Mouse (Mus musculus): ENCODE results near the gene Htr5b. TPM values are rescaled to one million over a fixed set of nuclear protein-coding genes. Genes with fewer than 3 reads are reported as not detected.

Gene Htr5b
- total and polyA plus RNA-seq, 3 experiments = 0.11 TPM; not detected in 2

GRCm38 (mm10) chr1:121529286-121529685 is 1.0 kb upstream of the Htr5b start:
- H3K27me3 ChIP-seq (ENCODE audit: insufficient read depth, low read length) = peaks cover 8% of the 10 kb centered on the region; the same call in 1 of the 2 replicates
- H3K9me3 ChIP-seq (replicated peaks) = peaks cover 4% of the 10 kb centered on the region
- TF ChIP-seq TAL1 (conservative IDR thresholded peaks at IDR 0.05; ENCODE audit: low read depth, low read length) = no peak
- TF ChIP-seq GATA2 (IDR thresholded peaks at IDR 0.05; ENCODE audit: borderline replicate concordance, low read depth, low read length) = no peak
- TF ChIP-seq GATA1 (IDR thresholded peaks at IDR 0.05; ENCODE audit: borderline replicate concordance, low read length) = no peak
- TF ChIP-seq POLR2AphosphoS5 (IDR thresholded peaks at IDR 0.05; ENCODE audit: insufficient replicate concordance, low read depth, low read length) = no peak
- TF ChIP-seq CTCF (IDR thresholded peaks at IDR 0.05; ENCODE audit: low read depth, low read length) = no peak
- ATAC-seq (ENCODE audit: extremely low read depth, insufficient number of reproducible peaks, low FRiP score, poor library complexity, severe bottlenecking) (no peak), DNase-seq (ENCODE audit: low spot score) (no peak)
- H3K4me1 ChIP-seq (ENCODE audit: insufficient read depth, low read depth, low read length) = no peaks in the 10 kb centered on the region; the same call in 1 of the 2 replicates
- no peak overlapping the region for H3K4me3 ChIP-seq (ENCODE audit: low read depth, low read length)
- H3K36me3 ChIP-seq (replicated peaks) = no peaks in the 10 kb centered on the region

DNA sequence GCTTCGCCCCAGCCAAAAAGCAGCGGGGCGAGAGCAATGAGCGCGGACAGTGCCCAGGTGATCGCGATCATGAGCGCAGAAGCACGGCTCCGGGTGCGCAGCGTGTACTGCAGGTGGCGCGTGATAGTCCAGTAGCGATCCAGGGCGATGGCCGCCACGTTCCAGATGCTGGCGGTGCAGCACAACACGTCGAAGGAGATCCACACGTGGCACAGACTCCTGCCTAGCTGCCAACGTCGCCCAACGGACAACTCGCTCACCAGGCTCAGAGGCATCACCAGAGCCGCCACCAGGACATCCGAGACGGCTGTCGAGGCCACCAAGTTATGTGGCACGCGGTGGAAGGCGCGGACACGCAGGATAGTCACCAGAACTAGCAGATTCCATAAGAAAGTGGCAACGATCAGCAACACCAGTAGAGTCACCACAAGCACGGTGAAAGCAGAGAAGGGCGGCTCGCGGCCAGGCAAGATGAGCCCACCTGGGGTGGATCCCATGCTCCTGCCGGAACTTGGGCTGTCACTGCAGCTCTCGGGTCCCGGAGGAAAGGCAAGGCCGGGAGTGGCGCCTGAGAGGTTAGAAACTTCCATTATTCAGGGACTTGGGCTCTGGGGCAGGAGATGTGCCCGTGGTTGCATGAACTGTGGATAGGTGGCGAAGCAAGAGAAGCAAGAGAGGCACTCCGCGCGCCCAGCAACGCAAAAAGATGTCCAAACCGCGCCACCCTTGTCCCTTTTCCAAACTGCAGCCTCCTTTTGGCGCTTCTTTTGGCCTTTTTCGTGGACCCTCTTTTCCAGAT is 466 bp downstream of the Htr5b start:
- ATAC-seq (ENCODE audit: extremely low read depth, insufficient number of reproducible peaks, low FRiP score, poor library complexity, severe bottlenecking) (no peak), DNase-seq (ENCODE audit: low spot score) (no peak)
- H3K9me3 ChIP-seq (replicated peaks) = peaks cover 4% of the 10 kb centered on the region
- peaks cover 8% of the 10 kb centered on the region; the same call in 1 of the 2 replicates for H3K27me3 ChIP-seq (ENCODE audit: insufficient read depth, low read length)
- no peaks in the 10 kb centered on the region for H3K36me3 ChIP-seq (replicated peaks)
- no peaks in the 10 kb centered on the region; the same call in 1 of the 2 replicates for H3K4me1 ChIP-seq (ENCODE audit: insufficient read depth, low read depth, low read length)
- no peak overlapping the region for H3K4me3 ChIP-seq (ENCODE audit: low read depth, low read length)
- TF ChIP-seq GATA1 (IDR thresholded peaks at IDR 0.05; ENCODE audit: borderline replicate concordance, low read length) = no peak

DNA sequence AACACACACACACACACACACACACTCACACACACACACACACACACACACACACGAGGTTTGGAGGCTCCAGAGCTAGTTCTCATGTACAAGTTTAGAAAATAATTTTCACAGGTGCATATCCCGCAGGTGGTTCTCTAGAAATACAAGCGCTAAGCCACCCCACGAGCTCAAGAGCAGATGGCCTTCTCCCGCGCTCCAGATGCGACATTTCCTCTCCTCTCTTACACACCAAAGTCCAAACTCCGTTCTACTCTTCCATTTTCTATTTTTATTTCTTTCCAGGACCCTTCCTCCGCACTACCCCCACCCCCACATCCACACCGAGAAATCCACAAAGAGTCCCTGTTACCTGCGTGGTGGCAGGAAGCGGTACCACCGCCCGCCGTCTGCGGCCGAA is 1.2 kb downstream of the Htr5b start:
- peaks cover 4% of the 10 kb centered on the region for H3K9me3 ChIP-seq (replicated peaks)
- TF ChIP-seq TAL1 (conservative IDR thresholded peaks at IDR 0.05; ENCODE audit: low read depth, low read length) (no peak), GATA1 (IDR thresholded peaks at IDR 0.05; ENCODE audit: borderline replicate concordance, low read length) (no peak), CTCF (IDR thresholded peaks at IDR 0.05; ENCODE audit: low read depth, low read length) (no peak), POLR2AphosphoS5 (IDR thresholded peaks at IDR 0.05; ENCODE audit: insufficient replicate concordance, low read depth, low read length) (no peak), GATA2 (IDR thresholded peaks at IDR 0.05; ENCODE audit: borderline replicate concordance, low read depth, low read length) (no peak)
- ATAC-seq (ENCODE audit: extremely low read depth, insufficient number of reproducible peaks, low FRiP score, poor library complexity, severe bottlenecking) (no peak), DNase-seq (ENCODE audit: low spot score) (no peak)
- H3K36me3 ChIP-seq (replicated peaks) = no peaks in the 10 kb centered on the region
- H3K27me3 ChIP-seq (ENCODE audit: insufficient read depth, low read length) = peaks cover 8% of the 10 kb centered on the region; the same call in 1 of the 2 replicates
- no peaks in the 10 kb centered on the region; the same call in 1 of the 2 replicates for H3K4me1 ChIP-seq (ENCODE audit: insufficient read depth, low read depth, low read length)
- H3K4me3 ChIP-seq (ENCODE audit: low read depth, low read length) = no peak overlapping the region

DNA sequence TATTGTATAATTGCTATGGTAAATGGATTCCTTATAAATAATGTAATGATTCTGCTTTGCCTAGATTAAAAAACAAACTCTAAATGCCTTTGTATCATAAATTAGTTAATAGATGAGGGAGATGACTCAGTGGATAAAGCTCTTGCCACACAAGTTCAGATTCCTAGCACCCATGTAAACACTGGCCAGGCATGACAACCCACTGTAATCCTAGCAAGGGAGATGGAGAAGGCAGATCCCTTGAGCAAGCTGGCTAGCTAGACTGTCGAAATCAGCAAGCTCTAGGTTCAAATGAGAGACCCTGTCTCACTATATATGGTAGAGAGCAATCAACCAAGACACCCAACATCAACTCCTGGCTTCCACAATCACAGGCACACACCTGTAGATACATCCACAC is 9.7 kb downstream of the Htr5b start:
- no peaks in the 10 kb centered on the region for H3K36me3 ChIP-seq (replicated peaks)
- TF ChIP-seq TAL1 (conservative IDR thresholded peaks at IDR 0.05; ENCODE audit: low read depth, low read length) (no peak), POLR2AphosphoS5 (IDR thresholded peaks at IDR 0.05; ENCODE audit: insufficient replicate concordance, low read depth, low read length) (no peak), GATA1 (IDR thresholded peaks at IDR 0.05; ENCODE audit: borderline replicate concordance, low read length) (no peak), GATA2 (IDR thresholded peaks at IDR 0.05; ENCODE audit: borderline replicate concordance, low read depth, low read length) (no peak), CTCF (IDR thresholded peaks at IDR 0.05; ENCODE audit: low read depth, low read length) (no peak)

DNA sequence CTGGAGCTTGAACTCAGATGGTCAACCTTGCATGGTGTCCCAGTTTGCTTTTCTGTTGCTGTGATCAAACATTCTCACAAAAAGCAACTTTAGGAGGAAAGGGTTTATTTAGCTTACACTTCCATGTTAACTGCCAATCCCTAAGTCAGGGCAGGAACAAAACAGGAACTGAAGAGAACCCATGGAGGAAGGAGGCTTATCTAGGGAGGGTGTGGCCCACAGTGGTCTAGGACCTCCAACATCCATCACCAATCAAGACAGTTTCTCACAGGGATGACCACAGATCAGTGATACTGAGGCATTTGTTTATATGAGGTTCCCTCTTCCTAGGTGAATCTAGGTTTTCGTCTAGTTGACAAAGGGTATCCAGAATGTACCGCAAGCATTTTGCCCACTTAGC is 16.3 kb downstream of the Htr5b start:
- no peaks in the 10 kb centered on the region for H3K27me3 ChIP-seq (ENCODE audit: insufficient read depth, low read length)
- H3K4me3 ChIP-seq (ENCODE audit: low read depth, low read length) = no peak overlapping the region
- ATAC-seq (ENCODE audit: extremely low read depth, insufficient number of reproducible peaks, low FRiP score, poor library complexity, severe bottlenecking) (no peak), DNase-seq (ENCODE audit: low spot score) (no peak)
- peaks cover 3% of the 10 kb centered on the region for H3K36me3 ChIP-seq (replicated peaks)
- TF ChIP-seq POLR2AphosphoS5 (IDR thresholded peaks at IDR 0.05; ENCODE audit: insufficient replicate concordance, low read depth, low read length) = no peak
- no peaks in the 10 kb centered on the region for H3K4me1 ChIP-seq (ENCODE audit: insufficient read depth, low read depth, low read length)
- H3K9me3 ChIP-seq (replicated peaks) = no peaks in the 10 kb centered on the region

More for the DNA sequence above, 9.7 kb downstream of the Htr5b start:
- Histone ChIP-seq H3K4me1 (ENCODE audit: insufficient read depth, low read depth, low read length) (no peaks in the 10 kb centered on the region), H3K27me3 (ENCODE audit: insufficient read depth, low read length) (no peaks in the 10 kb centered on the region; the same call in 1 of the 2 replicates), H3K4me3 (ENCODE audit: low read depth, low read length) (no peak overlapping the region), H3K9me3 (replicated peaks) (no peaks in the 10 kb centered on the region)
- no peak for DNase-seq (ENCODE audit: low spot score)
- no peak for ATAC-seq (ENCODE audit: extremely low read depth, insufficient number of reproducible peaks, low FRiP score, poor library complexity, severe bottlenecking)

GRCm38 (mm10) chr1:121511186-121511585 is 17.1 kb downstream of the Htr5b start:
- H3K4me1 ChIP-seq (ENCODE audit: insufficient read depth, low read depth, low read length) = no peaks in the 10 kb centered on the region
- no peak overlapping the region for H3K4me3 ChIP-seq (ENCODE audit: low read depth, low read length)
- no peak for ATAC-seq (ENCODE audit: extremely low read depth, insufficient number of reproducible peaks, low FRiP score, poor library complexity, severe bottlenecking)
- DNase-seq (ENCODE audit: low spot score) = no peak
- peaks cover 5% of the 10 kb centered on the region for H3K36me3 ChIP-seq (replicated peaks)
- TF ChIP-seq CTCF (IDR thresholded peaks at IDR 0.05; ENCODE audit: low read depth, low read length) = no peak
- no peak for TF ChIP-seq GATA2 (IDR thresholded peaks at IDR 0.05; ENCODE audit: borderline replicate concordance, low read depth, low read length)
- TF ChIP-seq GATA1 (IDR thresholded peaks at IDR 0.05; ENCODE audit: borderline replicate concordance, low read length) = no peak
- TF ChIP-seq TAL1 (conservative IDR thresholded peaks at IDR 0.05; ENCODE audit: low read depth, low read length) = no peak
- TF ChIP-seq POLR2AphosphoS5 (IDR thresholded peaks at IDR 0.05; ENCODE audit: insufficient replicate concordance, low read depth, low read length) = no peak
- no peaks in the 10 kb centered on the region for H3K27me3 ChIP-seq (ENCODE audit: insufficient read depth, low read length)
- H3K9me3 ChIP-seq (replicated peaks) = no peaks in the 10 kb centered on the region
